Mouse (Mus musculus): ENCODE results near the gene Fip1l1.

DNA sequence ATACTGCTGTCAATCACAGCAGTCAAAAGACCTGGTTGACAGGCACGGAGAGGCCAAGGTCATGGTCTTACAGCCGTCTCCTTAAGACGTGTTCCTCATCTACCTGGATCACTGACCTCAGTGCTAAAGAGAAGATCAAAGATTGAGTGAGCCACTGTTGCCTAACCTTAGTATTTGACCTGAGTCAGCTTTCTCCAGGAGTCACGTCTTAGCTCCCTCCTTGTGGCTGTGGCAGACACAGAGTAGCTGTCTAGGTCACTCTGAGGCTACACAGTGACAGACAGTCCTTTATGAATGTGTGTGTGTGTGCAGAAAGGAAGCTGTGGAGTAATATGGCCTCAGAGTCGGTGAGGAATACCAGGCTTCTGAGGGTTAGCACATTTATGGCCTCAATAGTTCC lies 89.1 kb downstream of the Fip1l1 start:
- TF ChIP-seq FOSL1 (IDR thresholded peaks at IDR 0.05; ENCODE audit: insufficient read depth, low read length, poor library complexity, severe bottlenecking) (no peak), CTCF (IDR thresholded peaks at IDR 0.05; ENCODE audit: control insufficient read depth, insufficient read depth, insufficient read length) (no peak), CEBPB (IDR thresholded peaks at IDR 0.05; ENCODE audit: low read depth) (no peak), USF1 (IDR thresholded peaks at IDR 0.05; ENCODE audit: low read depth) (no peak), MAX (IDR thresholded peaks at IDR 0.05) (no peak), MYOG (IDR thresholded peaks at IDR 0.05; ENCODE audit: control insufficient read depth, extremely low read depth, insufficient read length) (no peak), MYOD1 (IDR thresholded peaks at IDR 0.05; ENCODE audit: control insufficient read depth, insufficient read length, low read depth) (no peak)

Data from C2C12 (cell line).